Mouse (Mus musculus) megakaryocyte, embryonic 14.5 days (primary cell): ENCODE measurements around the gene Adamts9.

Experiments used
- FLI1 ChIP-seq: IDR thresholded peaks from 2 replicates; pipeline ENCODE4 v1.6.1; 2012; ENCODE audit warnings: low read length, inconsistent platforms, mixed read lengths
- GATA1 ChIP-seq: IDR thresholded peaks from 3 replicates; pipeline ENCODE4 v1.6.1; 2012; ENCODE audit warnings: mixed read lengths, low read length, inconsistent platforms, borderline replicate concordance

DNA sequence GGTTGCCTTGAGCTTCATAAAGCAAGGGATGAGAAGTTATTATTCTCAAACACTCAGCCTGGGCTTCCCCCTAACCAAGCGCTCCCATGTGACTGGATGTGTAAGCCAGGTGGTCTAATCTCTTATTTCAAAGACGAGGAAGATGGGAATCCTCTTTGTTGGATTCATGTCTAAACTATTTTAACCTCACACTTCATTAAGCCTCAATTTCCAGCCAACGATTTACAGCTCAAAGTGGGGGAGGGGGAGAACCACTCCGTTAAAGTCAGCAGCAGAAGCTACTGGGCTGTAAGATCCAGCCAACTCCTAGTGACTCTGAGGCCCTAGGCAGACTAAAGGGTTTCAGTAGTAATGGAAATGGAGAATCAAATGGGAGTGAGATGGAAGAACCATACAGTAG lies 71.5 kb downstream of the Adamts9 start:
- TF ChIP-seq GATA1 (no peak), FLI1 (no peak)
